Mouse (Mus musculus): Measurements from ENCODE around the gene Lrrc20. TPM values are rescaled to one million over a fixed set of nuclear protein-coding genes. Genes with fewer than 3 reads are reported as not detected.
"Not testable (repeated sequence)": the region's sequence is repeated elsewhere in the genome, so short reads cannot be mapped to it uniquely, and the experiment has no call there.

The Lrrc20 gene
- total and polyA plus RNA-seq, 3 experiments: 4.2 to 11.1 (median 7.7) TPM

GRCm38 (mm10) chr10:61597991-61598390 lies 122.4 kb downstream of the Lrrc20 start:
- H3K27me3 ChIP-seq (ENCODE audit: insufficient read depth, low read length): peaks cover 15% of the 10 kb centered on the region
- H3K4me3 ChIP-seq (ENCODE audit: low read depth, low read length): no peak overlapping the region
- H3K9me3 ChIP-seq (replicated peaks): no peaks in the 10 kb centered on the region
- ATAC-seq (ENCODE audit: extremely low read depth, insufficient number of reproducible peaks, low FRiP score, poor library complexity, severe bottlenecking): no peak
- no peak for TF ChIP-seq TAL1 (conservative IDR thresholded peaks at IDR 0.05; ENCODE audit: low read depth, low read length)
- TF ChIP-seq POLR2AphosphoS5 (IDR thresholded peaks at IDR 0.05; ENCODE audit: insufficient replicate concordance, low read depth, low read length): no peak
- TF ChIP-seq GATA2 (IDR thresholded peaks at IDR 0.05; ENCODE audit: borderline replicate concordance, low read depth, low read length): no peak
- TF ChIP-seq GATA1 (IDR thresholded peaks at IDR 0.05; ENCODE audit: borderline replicate concordance, low read length): no peak
- TF ChIP-seq CTCF (IDR thresholded peaks at IDR 0.05; ENCODE audit: low read depth, low read length): no peak
- DNase-seq (ENCODE audit: low spot score): no peak
- H3K36me3 ChIP-seq (replicated peaks): no peaks in the 10 kb centered on the region
- peaks cover 3% of the 10 kb centered on the region; the same call in 1 of the 2 replicates for H3K4me1 ChIP-seq (ENCODE audit: insufficient read depth, low read depth, low read length)

GRCm38 (mm10) chr10:61599556-61600114 lies 124.0 kb downstream of the Lrrc20 start:
- Histone ChIP-seq H3K36me3 (replicated peaks) (no peaks in the 10 kb centered on the region), H3K4me1 (ENCODE audit: insufficient read depth, low read depth, low read length) (peaks cover 3% of the 10 kb centered on the region; the same call in 1 of the 2 replicates), H3K4me3 (ENCODE audit: low read depth, low read length) (no peak overlapping the region), H3K9me3 (replicated peaks) (no peaks in the 10 kb centered on the region), H3K27me3 (ENCODE audit: insufficient read depth, low read length) (peaks cover 18% of the 10 kb centered on the region)
- DNase-seq (ENCODE audit: low spot score) (no peak), ATAC-seq (ENCODE audit: extremely low read depth, insufficient number of reproducible peaks, low FRiP score, poor library complexity, severe bottlenecking) (no peak)
- TF ChIP-seq GATA1 (IDR thresholded peaks at IDR 0.05; ENCODE audit: borderline replicate concordance, low read length) (no peak), TAL1 (conservative IDR thresholded peaks at IDR 0.05; ENCODE audit: low read depth, low read length) (no peak), GATA2 (IDR thresholded peaks at IDR 0.05; ENCODE audit: borderline replicate concordance, low read depth, low read length) (no peak), POLR2AphosphoS5 (IDR thresholded peaks at IDR 0.05; ENCODE audit: insufficient replicate concordance, low read depth, low read length) (no peak), CTCF (IDR thresholded peaks at IDR 0.05; ENCODE audit: low read depth, low read length) (no peak)

- Histone ChIP-seq H3K9me3 (replicated peaks) (no peaks in the 10 kb centered on the region), H3K4me1 (ENCODE audit: insufficient read depth, low read depth, low read length) (peaks cover 3% of the 10 kb centered on the region; the same call in 1 of the 2 replicates), H3K36me3 (replicated peaks) (no peaks in the 10 kb centered on the region), H3K4me3 (ENCODE audit: low read depth, low read length) (no peak overlapping the region; the same call in 1 of the 2 replicates), H3K27me3 (ENCODE audit: insufficient read depth, low read length) (peaks cover 19% of the 10 kb centered on the region)
- no peak for ATAC-seq (ENCODE audit: extremely low read depth, insufficient number of reproducible peaks, low FRiP score, poor library complexity, severe bottlenecking)
- peak; percentile 31 for DNase-seq (ENCODE audit: low spot score)
- TF ChIP-seq GATA1 (IDR thresholded peaks at IDR 0.05; ENCODE audit: borderline replicate concordance, low read length): no peak
- no peak for TF ChIP-seq CTCF (IDR thresholded peaks at IDR 0.05; ENCODE audit: low read depth, low read length)
- TF ChIP-seq TAL1 (conservative IDR thresholded peaks at IDR 0.05; ENCODE audit: low read depth, low read length): no peak
- no peak for TF ChIP-seq POLR2AphosphoS5 (IDR thresholded peaks at IDR 0.05; ENCODE audit: insufficient replicate concordance, low read depth, low read length)
- TF ChIP-seq GATA2 (IDR thresholded peaks at IDR 0.05; ENCODE audit: borderline replicate concordance, low read depth, low read length): no peak
These were observed 126.9 kb downstream of the Lrrc20 start for GRCm38 (mm10) chr10:61602283-61603033.

GRCm38 (mm10) chr10:61604376-61605065 lies 128.9 kb downstream of the Lrrc20 start:
- Histone ChIP-seq H3K36me3 (replicated peaks) (no peaks in the 10 kb centered on the region), H3K27me3 (ENCODE audit: insufficient read depth, low read length) (peaks cover 10% of the 10 kb centered on the region; the same call in 1 of the 2 replicates), H3K4me3 (ENCODE audit: low read depth, low read length) (no peak overlapping the region), H3K9me3 (replicated peaks) (no peaks in the 10 kb centered on the region), H3K4me1 (ENCODE audit: insufficient read depth, low read depth, low read length) (peaks cover 3% of the 10 kb centered on the region; the same call in 1 of the 2 replicates)
- DNase-seq (ENCODE audit: low spot score) (no peak), ATAC-seq (ENCODE audit: extremely low read depth, insufficient number of reproducible peaks, low FRiP score, poor library complexity, severe bottlenecking) (no peak)
- TF ChIP-seq TAL1 (conservative IDR thresholded peaks at IDR 0.05; ENCODE audit: low read depth, low read length): no peak
- no peak for TF ChIP-seq GATA1 (IDR thresholded peaks at IDR 0.05; ENCODE audit: borderline replicate concordance, low read length)
- no peak for TF ChIP-seq CTCF (IDR thresholded peaks at IDR 0.05; ENCODE audit: low read depth, low read length)
- TF ChIP-seq GATA2 (IDR thresholded peaks at IDR 0.05; ENCODE audit: borderline replicate concordance, low read depth, low read length): no peak
- TF ChIP-seq POLR2AphosphoS5 (IDR thresholded peaks at IDR 0.05; ENCODE audit: insufficient replicate concordance, low read depth, low read length): no peak

- H3K27me3 ChIP-seq (ENCODE audit: insufficient read depth, low read length); H3K36me3 ChIP-seq (replicated peaks); H3K4me3 ChIP-seq (ENCODE audit: low read depth, low read length); H3K4me1 ChIP-seq (ENCODE audit: insufficient read depth, low read depth, low read length); DNase-seq (ENCODE audit: low spot score); H3K9me3 ChIP-seq (replicated peaks); ATAC-seq (ENCODE audit: extremely low read depth, insufficient number of reproducible peaks, low FRiP score, poor library complexity, severe bottlenecking): not testable (repeated sequence)
These were observed 129.8 kb downstream of the Lrrc20 start for GRCm38 (mm10) chr10:61605381-61605780.

- Histone ChIP-seq H3K36me3 (replicated peaks) (no peaks in the 10 kb centered on the region), H3K4me3 (ENCODE audit: low read depth, low read length) (no peak overlapping the region), H3K4me1 (ENCODE audit: insufficient read depth, low read depth, low read length) (peaks cover 3% of the 10 kb centered on the region; the same call in 1 of the 2 replicates), H3K27me3 (ENCODE audit: insufficient read depth, low read length) (peaks cover 10% of the 10 kb centered on the region; the same call in 1 of the 2 replicates), H3K9me3 (replicated peaks) (no peaks in the 10 kb centered on the region)
- TF ChIP-seq TAL1 (conservative IDR thresholded peaks at IDR 0.05; ENCODE audit: low read depth, low read length): no peak
- TF ChIP-seq CTCF (IDR thresholded peaks at IDR 0.05; ENCODE audit: low read depth, low read length): 0 out of 2 replicates have a peak, but pooled peaks have one; percentile 19
- DNase-seq (ENCODE audit: low spot score) (peak; percentile 16), ATAC-seq (ENCODE audit: extremely low read depth, insufficient number of reproducible peaks, low FRiP score, poor library complexity, severe bottlenecking) (no peak)
These were observed 130.2 kb downstream of the Lrrc20 start for GRCm38 (mm10) chr10:61605851-61606250.
